Mouse (Mus musculus): ENCODE measurements around the gene Gm49345. TPM values are rescaled to one million over a fixed set of nuclear protein-coding genes. Genes with fewer than 3 reads are reported as not detected.
"Not testable (repeated sequence)": the region's sequence is repeated elsewhere in the genome, so short reads cannot be mapped to it uniquely, and the experiment has no call there.

Gm49345 gene
- 0.29 TPM in 1 of 2 replicates, not detected in the other for polyA plus RNA-seq (2016; fragmentation: Nextera tagmentation; extraction: Ambion mirVana)

- Histone ChIP-seq H3K27ac (replicated peaks) (0 out of 2 replicates have a peak within 1 kb of the TSS, but pooled peaks have one; percentile 22), H3K4me2 (replicated peaks) (peak within 1 kb of the TSS; percentile 49), H3K27me3 (no peaks in the 10 kb centered on the region), H3K4me3 (peak within 1 kb of the TSS; percentile 83), H3K4me1 (0 out of 2 replicates have a peak, but pooled peaks cover 2% of the 10 kb centered on the region), H3K9me3 (no peaks in the 10 kb centered on the region), H3K9ac (replicated peaks) (peak within 1 kb of the TSS; percentile 69), H3K36me3 (no peaks in the 10 kb centered on the region)
- ATAC-seq (ENCODE audit: low FRiP score, low read depth), result peak; percentile 99
- under 1% methylated on average over 19 of the region's 19 CpGs for WGBS
Measured at GRCm38 (mm10) chr13:67637294-67638007, at the start of gene Gm49345, which contains the start of gene Zfp729a. TSS of gene Gm49345 (minus strand) at chr13:67637769. TSS of gene Zfp729a (minus strand) at chr13:67637791.

GRCm38 (mm10) chr13:67686971-67687370 is 49.4 kb upstream of the Gm49345 start, which contains the start of gene Zfp738:
TSS of gene Zfp738 (minus strand) at chr13:67687071.
- WGBS, result 83% methylated on average over 4 of the region's 4 CpGs

GRCm38 (mm10) chr13:67683841-67684240 is 46.3 kb upstream of the Gm49345 start:
- H3K4me1 ChIP-seq; H3K27ac ChIP-seq (replicated peaks); H3K27me3 ChIP-seq; H3K36me3 ChIP-seq; H3K9me3 ChIP-seq: not testable (repeated sequence)
- peak; percentile 45; the same call in 1 of the 2 replicates for ATAC-seq (ENCODE audit: low FRiP score, low read depth)
- Histone ChIP-seq H3K4me2 (replicated peaks) (peak overlapping the region; percentile 77), H3K4me3 (peak overlapping the region; percentile 76), H3K9ac (replicated peaks) (0 out of 2 replicates have a peak overlapping the region, but pooled peaks have one; percentile 75)
- WGBS, result 78% methylated on average over 2 of the region's 2 CpGs

More at GRCm38 (mm10) chr13:67686971-67687370, 49.4 kb upstream of the Gm49345 start, which contains the start of gene Zfp738:
- no peak within 1 kb of the TSS for H3K4me2 ChIP-seq (replicated peaks)
- no peak for ATAC-seq (ENCODE audit: low FRiP score, low read depth)
- H3K27me3 ChIP-seq, result no peaks in the 10 kb centered on the region
- 0 out of 2 replicates have a peak, but pooled peaks cover 3% of the 10 kb centered on the region for H3K4me1 ChIP-seq
- no peak within 1 kb of the TSS for H3K9ac ChIP-seq (replicated peaks)
- no peaks in the 10 kb centered on the region for H3K36me3 ChIP-seq
- H3K27ac ChIP-seq (replicated peaks), result no peak within 1 kb of the TSS
- H3K4me3 ChIP-seq, result no peak within 1 kb of the TSS
- H3K9me3 ChIP-seq, result no peaks in the 10 kb centered on the region

GRCm38 (mm10) chr13:67682959-67683735 is 45.6 kb upstream of the Gm49345 start:
- peak overlapping the region; percentile 77 for H3K4me2 ChIP-seq (replicated peaks)
- H3K9ac ChIP-seq (replicated peaks), result peak overlapping the region; percentile 75
- WGBS, result 15% methylated on average over 16 of the region's 16 CpGs
- ATAC-seq (ENCODE audit: low FRiP score, low read depth), result peak; percentile 100
- H3K27ac ChIP-seq (replicated peaks); H3K4me1 ChIP-seq; H3K27me3 ChIP-seq; H3K36me3 ChIP-seq; H3K9me3 ChIP-seq: not testable (repeated sequence)
- H3K4me3 ChIP-seq, result peak overlapping the region; percentile 76

- no peak overlapping the region for H3K27ac ChIP-seq (replicated peaks)
- H3K9ac ChIP-seq (replicated peaks), result no peak overlapping the region
- H3K4me3 ChIP-seq, result no peak overlapping the region
- ATAC-seq (ENCODE audit: low FRiP score, low read depth), result no peak
- peaks cover 6% of the 10 kb centered on the region for H3K36me3 ChIP-seq
- no peaks in the 10 kb centered on the region for H3K4me1 ChIP-seq
- H3K4me2 ChIP-seq (replicated peaks), result no peak overlapping the region
- 95% methylated on average over 2 of the region's 2 CpGs for WGBS
- no peaks in the 10 kb centered on the region for H3K27me3 ChIP-seq
- no peaks in the 10 kb centered on the region for H3K9me3 ChIP-seq
Measured at GRCm38 (mm10) chr13:67674902-67675301, 37.3 kb upstream of the Gm49345 start.

GRCm38 (mm10) chr13:67652496-67652895 is 14.9 kb upstream of the Gm49345 start:
- 38% methylated on average over 3 of the region's 3 CpGs for WGBS
- no peak overlapping the region for H3K27ac ChIP-seq (replicated peaks)
- ATAC-seq (ENCODE audit: low FRiP score, low read depth), result no peak

GRCm38 (mm10) chr13:67610108-67610507 is 27.5 kb downstream of the Gm49345 start:
- no peak overlapping the region for H3K27ac ChIP-seq (replicated peaks)
- H3K36me3 ChIP-seq, result no peaks in the 10 kb centered on the region
- H3K27me3 ChIP-seq, result no peaks in the 10 kb centered on the region
- H3K4me1 ChIP-seq, result peaks cover 6% of the 10 kb centered on the region; the same call in 1 of the 2 replicates
- H3K9ac ChIP-seq (replicated peaks), result no peak overlapping the region
- 95% methylated on average over 4 of the region's 4 CpGs for WGBS
- H3K4me3 ChIP-seq, result no peak overlapping the region
- ATAC-seq (ENCODE audit: low FRiP score, low read depth), result no peak
- no peaks in the 10 kb centered on the region for H3K9me3 ChIP-seq
- no peak overlapping the region; the same call in 1 of the 2 replicates for H3K4me2 ChIP-seq (replicated peaks)

More at GRCm38 (mm10) chr13:67652496-67652895, 14.9 kb upstream of the Gm49345 start:
- H3K9me3 ChIP-seq, result no peaks in the 10 kb centered on the region
- H3K9ac ChIP-seq (replicated peaks), result no peak overlapping the region
- no peaks in the 10 kb centered on the region for H3K4me1 ChIP-seq
- no peaks in the 10 kb centered on the region for H3K36me3 ChIP-seq
- H3K4me3 ChIP-seq, result no peak overlapping the region
- no peaks in the 10 kb centered on the region for H3K27me3 ChIP-seq
- H3K4me2 ChIP-seq (replicated peaks), result no peak overlapping the region

- H3K27ac ChIP-seq (replicated peaks), result 0 out of 2 replicates have a peak within 1 kb of the TSS, but pooled peaks have one; percentile 58
- H3K4me1 ChIP-seq, result peaks cover 6% of the 10 kb centered on the region; the same call in 1 of the 2 replicates
- peak within 1 kb of the TSS; percentile 75 for H3K4me3 ChIP-seq
- no peaks in the 10 kb centered on the region for H3K36me3 ChIP-seq
- H3K9me3 ChIP-seq, result no peaks in the 10 kb centered on the region
- ATAC-seq (ENCODE audit: low FRiP score, low read depth), result peak; percentile 95
- 3% methylated on average over 20 of the region's 20 CpGs for whole genome bisulfite sequencing
- peak within 1 kb of the TSS; percentile 60 for H3K9ac ChIP-seq (replicated peaks)
- no peaks in the 10 kb centered on the region for H3K27me3 ChIP-seq
- peak within 1 kb of the TSS; percentile 58 for H3K4me2 ChIP-seq (replicated peaks)
Measured at GRCm38 (mm10) chr13:67609066-67609876, 28.3 kb downstream of the Gm49345 start, which contains the start of gene Zfp729b. TSS of gene Zfp729b (minus strand) at chr13:67609707.

- Histone ChIP-seq H3K27me3 (no peaks in the 10 kb centered on the region), H3K27ac (replicated peaks) (no peak overlapping the region), H3K4me1 (no peaks in the 10 kb centered on the region), H3K36me3 (no peaks in the 10 kb centered on the region), H3K9me3 (no peaks in the 10 kb centered on the region), H3K4me3 (no peak overlapping the region), H3K9ac (replicated peaks) (no peak overlapping the region), H3K4me2 (replicated peaks) (no peak overlapping the region)
- ATAC-seq (ENCODE audit: low FRiP score, low read depth), result no peak
- WGBS, result 72% methylated on average over 5 of the region's 5 CpGs
Measured at GRCm38 (mm10) chr13:67572591-67573189, 64.9 kb downstream of the Gm49345 start.

- H3K4me2 ChIP-seq (replicated peaks), result peak within 1 kb of the TSS; percentile 60
- whole genome bisulfite sequencing, result 83% methylated on average over 4 of the region's 4 CpGs
- H3K27me3 ChIP-seq, result no peaks in the 10 kb centered on the region
- peaks cover 10% of the 10 kb centered on the region for H3K4me1 ChIP-seq
- H3K27ac ChIP-seq (replicated peaks), result peak within 1 kb of the TSS; percentile 76
- H3K9ac ChIP-seq (replicated peaks), result peak within 1 kb of the TSS; percentile 85
- ATAC-seq (ENCODE audit: low FRiP score, low read depth), result no peak
- no peaks in the 10 kb centered on the region for H3K9me3 ChIP-seq
- no peaks in the 10 kb centered on the region for H3K36me3 ChIP-seq
- peak within 1 kb of the TSS; percentile 90 for H3K4me3 ChIP-seq
Measured at GRCm38 (mm10) chr13:67553730-67554129, 83.8 kb downstream of the Gm49345 start, which contains the start of gene Zfp748. TSS of gene Zfp748 (minus strand) at chr13:67553830.

All from midbrain, embryonic 12.5 days (tissue).